Mouse (Mus musculus) megakaryocyte, embryonic 14.5 days (primary cell): ENCODE results near the gene Ugt1a7c. TPM values are rescaled to one million over a fixed set of nuclear protein-coding genes. Genes with fewer than 3 reads are reported as not detected.
"Not testable (repeated sequence)": the region's sequence is repeated elsewhere in the genome, so short reads cannot be mapped to it uniquely, and the experiment has no call there.

Source experiments
- H3K27me3 ChIP-seq: replicated peaks from 2 replicates; pipeline ENCODE3; 2012; ENCODE audit warnings: inconsistent platforms
- H3K36me3 ChIP-seq: replicated peaks from 2 replicates; pipeline ENCODE3; 2012; ENCODE audit warnings: low read length, inconsistent platforms, mixed read lengths
- H3K4me1 ChIP-seq: 2 replicates; pipeline ENCODE4 v1.6.1; 2012; ENCODE audit warnings: inconsistent platforms
- H3K4me3 ChIP-seq: replicated peaks from 2 replicates; pipeline ENCODE3; 2012; ENCODE audit warnings: moderate library complexity, mild to moderate bottlenecking, inconsistent platforms
- H3K9me3 ChIP-seq: 2 replicates; pipeline ENCODE4 v1.6.1; 2012; ENCODE audit warnings: inconsistent platforms
- FLI1 ChIP-seq: IDR thresholded peaks from 2 replicates; pipeline ENCODE4 v1.6.1; 2012; ENCODE audit warnings: low read length, inconsistent platforms, mixed read lengths
- GATA1 ChIP-seq: IDR thresholded peaks from 3 replicates; pipeline ENCODE4 v1.6.1; 2012; ENCODE audit warnings: mixed read lengths, low read length, inconsistent platforms, borderline replicate concordance
- polyA plus RNA-seq: library from polyadenylated mRNA; stranded (reverse); fragments of >175 nt; gene quantifications from 2 replicates; pipeline ENCODE4 v1.2.3, GENCODE M21; 2012; ENCODE audit warnings: low replicate concordance; ENCODE audit not compliant: insufficient read depth

Ugt1a7c gene
- polyA plus RNA-seq, 1 experiment = 11.0 TPM

- H3K4me1 ChIP-seq = peaks cover 13% of the 10 kb centered on the region
- H3K9me3 ChIP-seq, H3K4me3 ChIP-seq, H3K27me3 ChIP-seq, H3K36me3 ChIP-seq: not testable (repeated sequence)
Measured at GRCm38 (mm10) chr1:88129091-88129490, 34.2 kb downstream of the Ugt1a7c start.

- H3K36me3 ChIP-seq, H3K9me3 ChIP-seq, H3K27me3 ChIP-seq, H3K4me3 ChIP-seq: not testable (repeated sequence)
- H3K4me1 ChIP-seq = peaks cover 13% of the 10 kb centered on the region
Measured at GRCm38 (mm10) chr1:88130223-88130622, 35.4 kb downstream of the Ugt1a7c start.

GRCm38 (mm10) chr1:88133908-88134456 lies 39.1 kb downstream of the Ugt1a7c start:
- Histone ChIP-seq H3K36me3 (no peaks in the 10 kb centered on the region), H3K4me3 (no peak overlapping the region), H3K9me3 (no peaks in the 10 kb centered on the region), H3K4me1 (peaks cover 5% of the 10 kb centered on the region; the same call in 1 of the 2 replicates), H3K27me3 (peaks cover 2% of the 10 kb centered on the region)
- TF ChIP-seq GATA1 (no peak), FLI1 (no peak)

GRCm38 (mm10) chr1:88134457-88135011 lies 39.7 kb downstream of the Ugt1a7c start, which contains the start of gene Ugt1a6a:
Gene Ugt1a6a, plus strand, starts transcription at chr1:88134809.
- not testable (repeated sequence) for H3K36me3 ChIP-seq, H3K4me3 ChIP-seq, H3K4me1 ChIP-seq, H3K27me3 ChIP-seq, H3K9me3 ChIP-seq

- H3K4me3 ChIP-seq, H3K27me3 ChIP-seq, H3K36me3 ChIP-seq, H3K9me3 ChIP-seq, H3K4me1 ChIP-seq: not testable (repeated sequence)
Measured at GRCm38 (mm10) chr1:88135229-88135904, 40.5 kb downstream of the Ugt1a7c start.

GRCm38 (mm10) chr1:88136646-88137045 lies 41.8 kb downstream of the Ugt1a7c start:
- H3K4me1 ChIP-seq = peaks cover 5% of the 10 kb centered on the region; the same call in 1 of the 2 replicates
- H3K4me3 ChIP-seq = no peak overlapping the region
- H3K9me3 ChIP-seq = no peaks in the 10 kb centered on the region
- no peak for TF ChIP-seq FLI1
- TF ChIP-seq GATA1 = no peak
- H3K36me3 ChIP-seq = no peaks in the 10 kb centered on the region
- H3K27me3 ChIP-seq = peaks cover 2% of the 10 kb centered on the region

GRCm38 (mm10) chr1:88137264-88137663 lies 42.4 kb downstream of the Ugt1a7c start:
- H3K27me3 ChIP-seq = no peaks in the 10 kb centered on the region
- H3K9me3 ChIP-seq = no peaks in the 10 kb centered on the region
- peaks cover 6% of the 10 kb centered on the region; the same call in 1 of the 2 replicates for H3K4me1 ChIP-seq
- no peaks in the 10 kb centered on the region for H3K36me3 ChIP-seq
- TF ChIP-seq FLI1 = no peak
- no peak for TF ChIP-seq GATA1
- no peak overlapping the region for H3K4me3 ChIP-seq

GRCm38 (mm10) chr1:88138145-88138544 lies 43.3 kb downstream of the Ugt1a7c start:
- Histone ChIP-seq H3K36me3 (no peaks in the 10 kb centered on the region), H3K27me3 (no peaks in the 10 kb centered on the region), H3K4me1 (peaks cover 8% of the 10 kb centered on the region; the same call in 1 of the 2 replicates), H3K4me3 (no peak overlapping the region), H3K9me3 (no peaks in the 10 kb centered on the region)
- TF ChIP-seq FLI1 = no peak
- no peak for TF ChIP-seq GATA1

GRCm38 (mm10) chr1:88140492-88140891 lies 45.6 kb downstream of the Ugt1a7c start:
- H3K4me3 ChIP-seq, H3K4me1 ChIP-seq, H3K27me3 ChIP-seq, H3K36me3 ChIP-seq, H3K9me3 ChIP-seq: not testable (repeated sequence)

- not testable (repeated sequence) for H3K36me3 ChIP-seq, H3K27me3 ChIP-seq, H3K4me3 ChIP-seq, H3K9me3 ChIP-seq, H3K4me1 ChIP-seq
Measured at GRCm38 (mm10) chr1:88143966-88144675, 49.3 kb downstream of the Ugt1a7c start.

- H3K9me3 ChIP-seq, H3K4me3 ChIP-seq, H3K4me1 ChIP-seq, H3K36me3 ChIP-seq, H3K27me3 ChIP-seq: not testable (repeated sequence)
Measured at GRCm38 (mm10) chr1:88145278-88145677, 50.4 kb downstream of the Ugt1a7c start.

- not testable (repeated sequence) for H3K9me3 ChIP-seq, H3K36me3 ChIP-seq, H3K27me3 ChIP-seq, H3K4me3 ChIP-seq, H3K4me1 ChIP-seq
Measured at GRCm38 (mm10) chr1:88150133-88150532, 55.3 kb downstream of the Ugt1a7c start.
